Mouse (Mus musculus): ENCODE measurements around the gene C5ar1. TPM values are rescaled to one million over a fixed set of nuclear protein-coding genes. Genes with fewer than 3 reads are reported as not detected.
A peak's percentile ranks its signal among the peaks of the same experiment; 100 is the strongest.
"Not testable (repeated sequence)": the region's sequence is repeated elsewhere in the genome, so short reads cannot be mapped to it uniquely, and the experiment has no call there.

C5ar1 gene
- total RNA-seq (2021) = 1 to 10 TPM; 1.1 to 1.3 TPM
- long read RNA-seq = 0 reads

DNA sequence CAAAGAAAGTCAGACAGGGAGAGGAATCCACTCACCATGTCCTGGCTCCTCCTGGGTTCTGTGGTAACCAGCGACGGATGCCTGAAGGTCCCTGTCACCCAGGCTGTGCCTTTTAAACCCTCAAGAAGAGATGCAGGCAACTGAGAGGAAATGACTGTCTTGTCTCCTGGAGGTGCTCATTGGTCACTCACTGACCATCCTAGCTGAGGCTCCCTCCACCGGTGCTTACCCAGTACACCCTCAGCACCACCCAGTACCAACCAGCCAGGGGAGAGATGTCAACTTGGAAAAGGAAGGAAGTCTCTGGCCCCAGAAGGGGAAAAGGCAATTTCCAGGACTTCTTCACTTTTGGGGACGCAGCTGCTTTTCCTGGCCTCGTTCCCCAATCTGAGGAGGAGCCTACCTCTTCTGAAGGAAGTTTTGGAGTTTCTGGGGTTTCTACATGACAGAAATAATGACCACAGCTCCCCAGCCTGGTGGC is at the start of gene C5ar1:
C5ar1 (minus strand) TSS at position 431 of the 481 bp plus-strand sequence.
- DNase-seq (ENCODE audit: low spot score in 2 of 2) = no peak

DNA sequence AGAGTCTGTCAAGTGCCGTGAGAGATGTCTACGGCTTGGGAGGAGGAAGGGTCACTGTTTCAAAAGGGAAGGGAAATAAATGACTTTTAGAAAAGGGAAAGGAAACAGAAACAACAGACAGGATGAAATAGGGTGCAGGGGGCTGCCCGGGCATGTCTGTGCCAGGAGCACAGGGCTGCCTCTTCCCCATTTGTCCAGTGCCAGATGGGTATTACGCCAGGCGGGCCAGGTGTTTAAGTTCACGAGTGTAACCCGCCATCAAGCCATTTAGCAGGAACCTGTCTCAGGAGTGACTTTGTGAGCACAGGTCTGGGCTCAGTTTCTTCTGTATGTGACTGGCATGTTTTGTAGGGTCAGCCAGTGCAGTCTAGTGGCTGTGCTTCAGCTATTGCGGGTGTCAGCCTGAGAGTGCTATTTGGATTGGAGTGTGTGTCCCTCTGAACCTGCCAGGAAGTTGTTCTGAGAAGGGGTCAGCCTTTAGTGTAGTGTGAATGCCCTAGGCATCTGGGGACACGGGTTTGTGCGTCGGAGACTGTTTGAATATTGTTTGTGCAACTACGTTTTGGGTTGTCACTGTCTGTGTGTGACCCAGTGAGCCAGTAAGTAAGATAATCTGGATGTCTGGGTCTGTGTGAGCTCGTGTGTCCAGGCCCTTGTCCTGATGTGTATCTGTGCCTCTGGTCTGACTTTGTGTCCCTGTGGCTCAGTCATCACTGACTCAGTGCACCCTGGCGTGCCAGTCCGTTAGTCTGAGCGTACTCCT is 49.4 kb upstream of the C5ar1 start:
- peak in 1 of 2 experiments; percentile 31 for DNase-seq (ENCODE audit: low spot score in 2 of 2)

DNA sequence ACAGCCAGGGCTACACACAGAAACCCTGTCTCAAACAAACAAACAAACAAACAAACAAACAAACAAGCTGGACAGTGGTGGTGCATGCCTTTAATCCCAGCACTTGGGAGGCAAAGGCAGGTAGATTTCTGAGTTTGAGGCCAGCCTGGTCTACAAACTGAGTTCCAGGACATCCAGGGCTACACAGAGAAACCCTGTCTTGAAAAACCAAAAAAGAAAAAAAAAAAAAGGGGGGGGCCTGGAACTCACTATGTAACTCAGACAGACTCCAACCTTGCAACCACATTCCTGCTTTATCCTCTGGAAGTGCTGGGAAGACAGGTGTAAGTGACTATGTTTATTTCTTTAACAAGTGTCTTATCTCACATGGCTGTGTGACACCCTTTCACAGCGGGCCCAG is 48.8 kb upstream of the C5ar1 start, which contains the start of gene Bbc3:
Bbc3 (plus strand) TSS at position 301 of the 400 bp plus-strand sequence.
- not testable (repeated sequence) for DNase-seq (ENCODE audit: low spot score in 2 of 2)

DNA sequence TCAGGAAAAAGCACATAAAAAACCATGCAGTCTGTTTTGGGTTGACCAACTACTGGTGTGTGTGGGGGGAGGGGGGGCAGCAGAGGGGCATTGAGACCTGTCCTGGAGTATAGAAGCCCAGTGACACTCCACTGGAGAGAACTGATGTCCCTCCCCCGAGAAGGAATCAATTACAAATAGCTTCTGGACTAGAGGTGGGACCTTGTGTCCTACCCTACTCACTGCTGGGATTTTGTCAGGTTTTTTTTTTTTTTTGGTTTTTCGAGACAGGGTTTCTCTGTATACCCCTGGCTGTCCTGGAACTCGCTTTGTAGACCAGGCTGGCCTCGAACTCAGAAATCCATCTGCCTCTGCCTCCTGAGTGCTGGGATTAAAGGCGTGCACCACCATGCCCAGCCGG is 47.8 kb upstream of the C5ar1 start:
- DNase-seq (ENCODE audit: low spot score in 2 of 2) = not testable (repeated sequence)

DNA sequence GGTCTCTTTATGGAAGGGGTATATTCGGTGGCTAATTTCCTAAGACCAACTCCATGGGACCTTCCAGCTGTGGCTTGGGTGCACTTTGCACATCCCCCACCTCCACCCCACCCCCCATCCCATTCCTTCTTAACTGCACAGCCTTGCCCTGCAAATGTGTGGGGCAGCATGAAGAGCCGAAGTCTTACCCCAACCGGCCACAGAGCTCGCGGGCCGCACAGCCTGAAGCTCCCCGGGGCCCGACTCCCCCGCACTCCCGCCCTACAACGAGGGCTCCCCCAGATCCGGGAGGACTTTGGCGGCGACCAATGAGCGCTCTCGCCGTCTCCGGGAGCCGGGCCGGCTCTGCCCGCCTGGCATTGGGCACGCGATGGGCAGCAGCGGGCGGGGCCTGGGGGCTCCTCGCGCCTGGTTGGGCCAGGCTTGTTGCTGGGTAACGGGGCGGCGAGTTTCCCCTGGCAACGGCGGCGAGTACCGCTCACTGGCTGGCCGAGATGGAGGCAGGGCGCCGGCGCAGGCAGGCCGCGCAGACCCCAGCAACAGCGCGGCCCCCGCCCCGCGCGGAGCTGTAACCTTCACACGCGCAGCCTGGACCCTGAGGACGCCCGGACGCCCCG is 40.2 kb upstream of the C5ar1 start:
- peak; percentile 95 to 97 for DNase-seq (ENCODE audit: low spot score in 2 of 2)

DNA sequence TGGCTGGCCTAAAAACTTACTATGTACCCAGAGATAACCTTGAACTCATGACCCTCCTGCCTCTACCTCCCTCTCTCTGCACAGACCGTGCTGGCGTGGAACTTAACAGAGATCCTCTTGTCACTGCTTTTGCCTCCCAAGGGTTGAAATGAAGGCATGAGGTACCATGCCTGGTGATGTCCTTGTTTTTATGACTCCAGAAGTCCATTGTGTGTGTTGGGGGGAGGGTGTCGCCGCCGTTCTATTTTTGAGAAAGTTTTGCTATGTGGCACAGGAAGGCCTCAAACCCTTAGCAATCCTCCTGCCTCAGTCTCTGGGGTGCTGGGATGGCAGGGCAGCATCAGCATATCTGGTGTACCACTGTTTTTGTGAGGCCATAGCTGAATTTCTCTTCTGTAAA is 39.6 kb upstream of the C5ar1 start:
- no peak for DNase-seq (ENCODE audit: low spot score in 2 of 2)

DNA sequence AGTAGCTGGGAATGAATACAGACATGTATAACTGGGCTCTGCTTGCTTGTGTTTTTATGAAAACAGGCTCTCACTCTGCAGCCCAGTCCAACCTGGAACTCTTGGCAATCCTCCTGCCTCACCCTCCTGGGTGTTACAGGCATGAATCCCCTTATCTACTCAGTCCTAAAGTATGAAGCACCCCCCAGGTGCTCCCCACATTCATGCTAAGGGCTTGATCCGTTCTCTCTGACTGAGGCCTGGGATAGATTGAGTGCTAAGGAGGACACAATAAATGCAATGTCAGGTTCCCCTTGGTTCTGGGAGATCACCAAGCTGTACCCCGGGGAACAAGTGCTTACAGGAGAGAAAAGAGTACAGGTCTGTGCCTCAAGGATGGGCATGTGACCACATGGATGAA is 38.3 kb upstream of the C5ar1 start:
- DNase-seq (ENCODE audit: low spot score in 2 of 2) = no peak

DNA sequence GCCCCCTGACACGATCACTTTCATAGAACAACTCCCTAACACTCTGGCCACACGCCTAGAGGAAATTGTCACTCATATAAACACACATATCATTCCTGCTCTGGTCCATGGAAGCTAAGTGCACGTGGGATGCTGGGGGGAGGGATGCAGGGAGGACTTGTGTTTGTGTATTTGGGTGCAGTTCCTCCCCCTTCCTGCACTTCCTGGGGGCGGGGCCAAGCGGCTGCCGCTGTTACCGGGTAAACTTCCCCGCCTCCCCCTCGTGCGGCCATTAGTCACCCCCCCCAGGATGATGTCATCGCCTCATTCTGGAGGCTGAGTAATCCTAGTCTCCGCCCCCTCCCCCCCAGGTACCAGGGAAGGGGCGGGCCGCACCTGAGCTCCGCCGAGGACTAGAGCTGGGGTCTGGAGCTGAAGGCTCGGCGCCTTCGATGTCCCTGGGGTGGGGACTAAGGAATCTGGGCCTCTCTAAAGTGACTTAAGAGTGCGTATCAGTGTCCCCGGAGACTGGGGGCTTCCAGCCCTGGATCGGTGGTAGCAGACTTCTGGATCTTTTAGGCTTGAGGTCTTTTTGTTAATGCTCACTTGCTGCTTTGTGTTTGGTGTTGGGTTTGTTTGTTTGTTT is 37.5 kb upstream of the C5ar1 start:
- peak; percentile 82 to 85 for DNase-seq (ENCODE audit: low spot score in 2 of 2)

DNA sequence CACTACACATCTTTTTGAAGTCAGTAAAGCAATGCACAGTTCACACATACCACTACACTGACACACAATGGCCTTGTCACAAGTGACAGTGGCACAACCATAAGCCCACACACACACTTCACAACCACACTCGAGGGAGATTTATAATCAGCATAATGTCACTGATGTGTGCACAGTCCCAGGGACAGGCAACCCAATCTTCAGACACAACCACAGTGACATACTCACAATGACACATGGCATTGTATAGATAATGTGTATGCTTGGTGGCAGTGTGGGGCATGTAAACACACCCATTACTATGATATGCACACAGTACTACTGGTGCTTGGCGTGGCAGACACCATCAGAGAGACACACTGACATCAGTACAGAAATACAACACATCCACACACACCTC is 36.8 kb upstream of the C5ar1 start:
- no peak for DNase-seq (ENCODE audit: low spot score in 2 of 2)

DNA sequence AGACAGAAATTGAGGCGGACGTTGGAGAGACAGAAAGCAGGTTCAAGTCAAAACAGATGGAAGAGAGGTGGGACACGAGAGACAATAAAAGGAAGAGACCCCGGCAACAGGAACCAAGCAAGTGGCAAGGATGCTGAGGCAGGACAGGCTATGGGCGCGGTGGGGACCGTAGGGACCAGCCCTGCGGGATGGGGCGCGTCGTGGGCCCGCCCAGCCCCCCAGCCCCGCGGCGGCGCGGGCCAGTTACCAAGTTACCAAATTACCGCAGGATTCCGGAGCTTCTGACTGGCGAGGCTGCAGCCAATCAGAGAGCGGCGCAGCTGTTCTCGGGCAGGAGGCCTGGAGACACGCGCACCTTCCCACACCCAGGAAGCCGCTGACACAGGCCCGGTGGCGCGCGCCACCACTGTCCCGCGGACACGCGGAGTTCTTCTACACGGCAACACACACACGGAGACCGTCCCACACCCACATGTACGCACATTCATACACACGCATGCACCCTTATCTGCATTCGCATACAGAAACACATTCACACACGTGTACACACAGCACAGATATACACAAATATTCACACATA is 36.1 kb upstream of the C5ar1 start:
- peak; percentile 64 to 78 for DNase-seq (ENCODE audit: low spot score in 2 of 2)

DNA sequence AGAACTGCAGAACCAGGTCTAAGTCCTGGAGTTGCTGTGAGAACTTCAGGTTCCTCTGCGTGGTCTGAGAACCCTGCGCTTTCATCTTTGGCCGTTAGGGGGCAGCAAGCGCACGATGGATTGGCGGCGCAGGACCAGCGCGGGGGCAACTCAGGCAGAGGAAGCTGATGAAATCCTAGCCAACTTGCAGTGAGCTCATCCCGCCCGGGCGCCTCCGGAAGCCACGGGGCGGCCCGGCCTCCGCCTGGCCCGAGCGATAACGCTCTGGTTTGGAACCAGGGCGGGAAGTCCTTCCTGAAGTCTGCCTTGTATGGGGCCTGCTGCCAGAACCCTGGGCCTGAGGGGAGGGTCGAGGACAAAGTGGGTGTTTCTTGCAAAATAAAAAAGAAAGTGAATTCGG is 35.5 kb upstream of the C5ar1 start:
- peak; percentile 96 to 97 for DNase-seq (ENCODE audit: low spot score in 2 of 2)

DNA sequence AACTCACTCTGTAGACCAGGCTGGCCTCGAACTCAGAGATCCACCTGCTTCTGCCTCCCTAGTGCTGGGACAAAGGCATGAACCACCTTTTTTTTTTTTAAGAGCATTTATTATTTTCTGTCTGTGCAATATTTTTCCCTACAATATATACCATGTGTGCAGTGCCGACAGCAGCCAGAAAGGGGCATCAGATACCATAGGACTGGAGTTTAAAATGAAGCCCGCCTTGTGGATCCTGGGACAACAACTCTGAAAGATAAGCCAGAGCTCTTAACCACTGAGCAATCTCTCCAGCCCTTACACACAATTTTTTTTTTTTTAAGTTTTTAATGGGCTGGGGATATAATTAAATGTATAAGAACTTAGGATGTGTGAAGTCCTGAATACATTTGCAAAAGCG is 35.0 kb upstream of the C5ar1 start:
- no peak for DNase-seq (ENCODE audit: low spot score in 2 of 2)

DNA sequence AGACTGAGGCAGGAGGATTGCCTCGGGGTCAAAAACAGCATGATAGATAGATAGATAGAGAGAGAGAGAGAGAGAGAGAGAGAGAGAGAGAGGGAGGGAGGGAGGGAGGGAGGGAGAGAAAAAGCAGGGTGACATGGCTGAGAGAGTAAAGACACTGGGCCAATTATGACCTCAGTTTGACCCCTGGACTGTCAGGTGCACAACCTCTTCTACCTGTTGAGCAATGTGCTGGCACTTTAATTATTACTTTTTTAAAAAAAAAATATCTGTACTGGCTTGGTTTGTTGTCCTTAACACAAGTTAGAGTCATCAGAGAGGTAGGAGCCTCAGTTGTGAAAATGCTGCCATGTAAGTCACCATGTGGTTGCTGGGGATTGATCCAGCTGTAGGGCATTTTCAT is 28.5 kb upstream of the C5ar1 start:
- no peak for DNase-seq (ENCODE audit: low spot score in 2 of 2)

DNA sequence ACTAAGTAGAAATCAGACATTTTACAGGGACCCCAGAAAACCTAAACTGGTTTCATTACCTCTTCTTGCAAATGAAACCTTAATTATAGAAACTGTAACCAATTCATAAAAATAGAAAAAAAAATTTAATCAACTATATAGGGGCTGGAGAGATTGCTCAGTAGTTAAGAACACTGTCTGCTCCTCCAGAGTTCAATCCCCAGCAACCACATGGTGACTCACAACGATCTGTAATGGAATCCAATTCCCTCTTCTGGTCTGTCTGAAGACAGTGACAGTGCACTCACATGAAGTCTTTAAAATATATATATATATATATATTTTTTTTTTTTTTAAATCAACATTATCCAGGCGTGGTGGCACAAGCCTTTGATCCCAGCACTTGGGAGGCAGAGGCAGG is 27.7 kb upstream of the C5ar1 start:
- DNase-seq (ENCODE audit: low spot score in 2 of 2) = no peak

DNA sequence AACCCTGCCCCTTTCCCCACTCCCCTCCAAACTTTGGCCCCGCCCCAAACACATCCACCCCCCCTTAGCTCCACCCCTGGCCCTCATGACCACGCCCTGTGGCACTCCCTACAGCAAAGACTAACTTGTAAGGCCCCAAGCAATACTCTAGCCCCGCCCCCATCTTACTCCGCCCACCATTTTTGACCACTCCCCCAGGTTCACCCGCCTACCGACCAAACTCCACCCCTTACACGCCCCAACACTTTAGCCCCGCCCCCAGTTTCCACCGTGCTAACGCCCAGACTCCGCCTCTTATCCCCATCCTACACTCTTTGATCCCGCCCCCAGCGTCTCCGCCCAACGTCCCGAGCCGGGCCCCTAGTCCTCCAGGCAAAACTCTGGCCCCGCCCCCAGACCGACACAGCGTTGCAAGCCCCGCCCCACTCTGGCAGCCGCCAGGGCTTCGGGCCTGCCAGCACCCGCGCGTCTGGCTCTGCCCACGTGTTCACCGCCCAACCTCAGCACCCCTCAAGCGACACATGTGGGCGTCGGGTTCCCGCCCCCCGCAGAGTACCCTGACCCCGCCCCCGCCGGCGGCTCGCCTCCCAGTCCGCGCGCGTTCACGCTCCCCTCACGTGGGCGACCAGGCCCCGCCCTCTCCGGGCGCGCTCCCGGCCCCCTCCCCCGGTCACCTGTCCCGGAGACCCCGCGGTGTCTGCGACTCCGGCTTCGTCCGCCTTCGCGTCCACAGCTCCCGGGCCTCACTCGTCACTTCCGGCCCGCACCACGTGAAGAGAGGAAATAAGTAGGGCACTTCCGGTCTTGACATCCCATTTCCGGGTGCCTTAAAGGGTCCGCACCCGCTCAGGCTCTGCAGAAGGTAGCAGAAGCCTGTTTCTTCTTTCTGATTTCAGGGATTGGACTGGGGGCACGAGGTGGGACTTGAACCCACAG is 27.0 kb upstream of the C5ar1 start, which contains the start of gene Ccdc9:
Ccdc9 (minus strand) TSS at position 770 of the 936 bp plus-strand sequence.
- peak; percentile 99 to 100 for DNase-seq (ENCODE audit: low spot score in 2 of 2)

DNA sequence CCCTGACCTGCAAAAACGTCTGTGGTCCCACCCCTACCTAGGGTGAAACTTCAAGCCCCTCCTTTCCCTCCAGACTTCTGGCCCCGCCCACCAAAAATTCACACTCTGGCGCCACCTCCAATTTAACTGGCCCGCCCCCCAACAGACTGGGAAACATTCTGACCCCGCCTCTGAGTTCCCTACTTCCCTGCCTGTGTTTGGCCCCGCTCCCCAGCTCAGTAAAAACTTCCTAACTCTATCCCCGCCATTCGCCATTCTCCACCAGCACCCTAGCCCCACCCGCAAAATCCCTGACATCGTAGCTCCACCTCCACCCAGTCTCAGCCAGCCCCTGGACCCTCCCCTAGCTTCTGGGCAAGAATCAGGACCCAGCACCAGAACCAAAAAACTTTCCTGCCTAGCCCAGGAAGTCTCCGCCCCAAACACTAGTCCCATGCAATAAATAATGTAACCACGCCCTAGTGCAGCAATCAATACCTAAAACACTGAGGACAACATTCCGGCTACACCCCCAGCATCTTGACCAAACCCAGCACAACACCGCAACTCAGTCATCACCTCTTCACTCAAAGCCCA is 26.2 kb upstream of the C5ar1 start:
- peak; percentile 56 to 61 for DNase-seq (ENCODE audit: low spot score in 2 of 2)

DNA sequence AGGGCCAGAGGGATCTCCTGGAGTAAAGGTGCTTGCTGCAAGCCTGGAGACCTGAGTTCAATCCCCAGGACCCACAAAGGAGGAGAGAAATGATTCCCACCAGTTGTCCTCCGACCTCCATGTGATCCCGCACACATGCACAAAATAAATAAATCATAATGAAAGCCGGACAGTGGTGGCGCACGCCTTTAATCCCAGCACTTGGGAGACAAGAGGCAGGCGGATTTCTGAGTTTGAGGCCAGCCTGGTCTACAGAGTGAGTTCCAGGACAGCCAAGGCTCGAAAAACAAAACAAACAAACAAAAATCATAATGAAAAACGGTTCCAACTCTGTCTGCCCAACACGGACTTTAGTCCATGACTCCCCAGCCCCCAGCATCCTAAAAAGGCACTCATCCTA is 25.6 kb upstream of the C5ar1 start:
- DNase-seq (ENCODE audit: low spot score in 2 of 2) = no peak

DNA sequence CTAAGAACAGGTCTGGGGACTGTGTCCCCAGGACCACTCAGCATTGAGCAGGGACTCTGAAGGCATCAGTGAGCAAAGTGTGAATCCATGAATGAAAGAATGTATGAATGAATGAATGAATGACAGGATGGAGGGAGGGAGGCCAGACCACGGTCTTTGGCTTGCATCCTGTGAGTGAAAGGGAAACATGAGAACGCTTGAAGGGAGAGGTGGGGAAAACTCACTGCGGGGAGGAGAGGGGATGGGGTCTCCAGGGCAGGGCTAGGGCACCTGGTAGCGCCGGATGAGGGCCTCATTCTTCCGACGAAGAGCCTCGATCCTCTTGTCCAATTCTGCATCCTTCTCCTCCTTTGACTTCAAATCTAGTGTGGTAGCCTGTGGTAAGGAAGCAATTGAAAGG is 24.7 kb upstream of the C5ar1 start:
- no peak for DNase-seq (ENCODE audit: low spot score in 2 of 2)

DNA sequence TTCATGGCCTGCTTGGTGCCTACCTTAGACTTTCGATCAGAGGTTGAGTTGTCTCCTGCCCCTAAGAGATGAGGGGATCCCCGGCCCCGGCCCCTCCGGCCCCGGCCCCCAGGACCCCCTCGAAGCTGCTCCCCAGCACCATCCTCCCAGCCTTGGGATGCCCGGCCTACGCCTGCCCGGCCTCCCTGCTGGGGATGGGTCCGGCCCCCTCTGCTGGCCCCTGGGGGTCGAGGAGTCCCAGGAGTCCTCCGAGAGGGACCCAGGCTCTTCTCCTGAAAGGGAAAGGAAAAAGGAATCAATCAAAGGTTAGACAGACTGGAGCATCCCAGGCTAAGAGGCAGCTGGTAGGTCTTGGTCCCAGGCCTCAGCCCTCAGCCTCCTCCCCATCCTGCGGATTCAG is 23.0 kb upstream of the C5ar1 start:
- no peak for DNase-seq (ENCODE audit: low spot score in 2 of 2)

DNA sequence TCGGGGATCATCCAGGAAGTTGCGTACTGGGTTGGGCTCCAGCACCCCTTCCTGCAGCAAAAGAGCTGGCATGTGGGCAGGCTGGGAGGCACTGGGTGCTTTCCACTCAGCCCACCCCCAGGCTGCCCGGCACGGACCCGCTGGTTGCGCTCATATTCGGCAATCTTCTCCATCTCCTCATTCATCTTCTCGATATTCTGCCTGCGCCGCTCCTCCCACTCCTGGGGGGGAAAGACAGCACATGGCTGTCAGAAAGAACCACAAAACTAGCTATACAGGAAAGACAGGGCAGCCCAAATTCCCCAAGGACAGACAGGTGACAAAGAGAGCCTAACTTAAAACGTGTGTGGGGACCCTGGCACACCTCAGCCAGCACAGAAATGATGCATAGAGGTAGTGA is 21.4 kb upstream of the C5ar1 start:
- DNase-seq (ENCODE audit: low spot score in 2 of 2) = no peak
